Mouse (Mus musculus): ENCODE measurements around the gene Chm.

GRCm38 (mm10) chrX:113074823-113075222 is 110.5 kb downstream of the Chm start:
- TF ChIP-seq CTCF (IDR thresholded peaks at IDR 0.05; ENCODE audit: insufficient read depth, low read depth, low read length) (no peak), POLR2A (IDR thresholded peaks at IDR 0.05; ENCODE audit: insufficient read depth, low read depth, low read length) (no peak)
